Mouse (Mus musculus): ENCODE data around the gene 2010300C02Rik.

- TF ChIP-seq GATA1 (IDR thresholded peaks at IDR 0.05; ENCODE audit: borderline replicate concordance, low read length) (no peak), FLI1 (IDR thresholded peaks at IDR 0.05; ENCODE audit: low read length) (no peak)
These were observed 105.0 kb downstream of the 2010300C02Rik start for GRCm38 (mm10) chr1:37614836-37615235.
